ENCODE assay signal across 24 mouse cellular contexts in genomic region chr10:8347497-8347896, GRCm38 (mm10).
"Had no signal": no experiment of that assay in that cellular context is flagged by ENCODE, and none has a peak within 500 bp of the region (broad histone marks: within the 10 kb centered on the region; RNA-seq: fewer than 3 reads in every experiment).

No protein-coding gene starts in this region.

- H3K4me1 ChIP-seq: liver, embryonic 12.5 days; liver, embryonic 15.5 days; lung, embryonic 15.5 days; megakaryocyte, embryonic 14.5 days; midbrain, embryonic 10.5 days; midbrain, embryonic 13.5 days had no signal

- H3K27ac ChIP-seq: kidney, postnatal 0 days; layer of hippocampus, adult 2 months; limb, embryonic 10.5 days; limb, embryonic 13.5 days; liver, embryonic 12.5 days; liver, embryonic 15.5 days; lung, embryonic 15.5 days; midbrain, embryonic 10.5 days; midbrain, embryonic 13.5 days; neural tube, embryonic 13.5 days; stomach, postnatal 0 days had no signal

- H3K36me3 ChIP-seq: limb, embryonic 10.5 days; limb, embryonic 13.5 days; liver, embryonic 12.5 days; liver, embryonic 15.5 days; lung, embryonic 15.5 days; midbrain, embryonic 10.5 days; midbrain, embryonic 13.5 days; neural tube, embryonic 13.5 days had no signal

- H3K4me2 ChIP-seq: limb, embryonic 13.5 days; liver, embryonic 12.5 days; liver, embryonic 15.5 days; lung, embryonic 15.5 days; midbrain, embryonic 13.5 days; neural tube, embryonic 13.5 days had no signal

- H3K27me3 ChIP-seq: limb, embryonic 13.5 days; liver, embryonic 12.5 days; liver, embryonic 15.5 days; lung, embryonic 15.5 days; megakaryocyte, embryonic 14.5 days; midbrain, embryonic 13.5 days; neural tube, embryonic 13.5 days had no signal

- DNase-seq: kidney, postnatal 25 days; layer of hippocampus, adult 9-11 months; liver; lung, adult 18-20 months; lung, postnatal 10 days; lung, postnatal 36 days; right cerebral cortex, postnatal 4 days; thymus, adult 2 months; thymus, postnatal 14 days; thymus, postnatal 4 days had no signal

- H3K9me3 ChIP-seq: limb, embryonic 10.5 days; liver, embryonic 12.5 days; liver, embryonic 15.5 days; lung, embryonic 15.5 days; midbrain, embryonic 10.5 days; midbrain, embryonic 13.5 days had no signal

- H3K4me3 ChIP-seq: layer of hippocampus, adult 2 months; limb, embryonic 10.5 days; limb, embryonic 13.5 days; liver, embryonic 12.5 days; liver, embryonic 15.5 days; lung, embryonic 15.5 days; megakaryocyte, embryonic 14.5 days; midbrain, embryonic 10.5 days; midbrain, embryonic 13.5 days; myocyte; neural tube, embryonic 13.5 days had no signal

- ATAC-seq: liver, embryonic 12.5 days; midbrain, embryonic 13.5 days; midbrain, embryonic 16.5 days had no signal

- H3K9ac ChIP-seq: limb, embryonic 13.5 days; liver, embryonic 12.5 days; liver, embryonic 15.5 days; lung, embryonic 15.5 days; midbrain, embryonic 13.5 days; neural tube, embryonic 13.5 days had no signal
